Mouse (Mus musculus) ES-E14 (cell line): ENCODE measurements at regions not wholly inside any gene's neighbourhood (a gene's known extent, or its start where the extent isn't known, plus 50 kb on each side); places are given as distances from the start of the nearest gene placed in this dataset.

Experiments used
- HCFC1 ChIP-seq: IDR thresholded peaks from 2 replicates; pipeline ENCODE4 v1.6.1; 2012; ENCODE audit warnings: low read length, inconsistent platforms, borderline replicate concordance; ENCODE audit not compliant: insufficient read depth
- MAFK ChIP-seq: IDR thresholded peaks from 2 replicates; pipeline ENCODE4 v1.6.1; 2014; ENCODE audit warnings: mild to moderate bottlenecking, low read depth, low read length, inconsistent platforms; ENCODE audit not compliant: insufficient read depth

DNA sequence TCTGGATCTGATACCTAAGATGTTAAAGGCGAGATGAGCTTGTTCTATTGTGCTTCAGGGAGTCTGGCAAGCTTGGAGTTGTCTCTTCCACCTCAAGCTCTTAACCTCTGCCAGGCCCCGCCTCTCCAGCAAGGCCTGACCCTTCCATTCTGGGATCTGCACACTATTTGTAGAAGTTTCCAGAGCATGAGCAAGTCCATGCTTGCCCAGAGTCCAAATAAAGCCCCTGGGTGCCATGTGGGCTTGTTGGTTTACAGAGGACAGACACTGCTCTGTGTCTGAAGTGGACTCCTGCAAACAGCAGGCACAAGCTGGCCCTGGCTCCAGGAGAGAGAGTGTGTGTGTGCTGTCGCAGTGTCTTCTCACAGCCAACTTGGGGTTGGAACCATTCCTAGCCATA is 67.9 kb upstream of the Ky start:
- TF ChIP-seq HCFC1 (no peak), MAFK (no peak)
